Mouse (Mus musculus): Measurements from ENCODE around the gene Yars2. TPM values are rescaled to one million over a fixed set of nuclear protein-coding genes. Genes with fewer than 3 reads are reported as not detected.

Yars2 gene
- polyA plus RNA-seq, 1 experiment = 68.1 TPM

- TF ChIP-seq GATA1 (IDR thresholded peaks at IDR 0.05; ENCODE audit: low read length) = no peak
Observed at GRCm38 (mm10) chr16:16358481-16359100, 55.8 kb downstream of the Yars2 start, which contains the start of gene Dnm1l. Gene Dnm1l, minus strand, starts transcription at chr16:16358959.

Other genes starting within 250 kb of the Yars2 start
- 15.5 and 18.3 TPM in 2 replicates for gene Pkp2, start 89.6 kb upstream of the Yars2 start, polyA plus RNA-seq (2012)
- 13.0 and 30.6 TPM in 2 replicates for gene Dnm1l, start 56.0 kb downstream of the Yars2 start, polyA plus RNA-seq (2012)

All from G1E-ER4 (cell line).